Mouse (Mus musculus): ENCODE measurements at regions not wholly inside any gene's neighbourhood (a gene's known extent, or its start where the extent isn't known, plus 50 kb on each side); places are given as distances from the start of the nearest gene placed in this dataset.

- WGBS: 90% methylated on average over 3 of the region's 3 CpGs
- H3K9ac ChIP-seq (ENCODE audit: low read length): no peak overlapping the region
- H3K4me2 ChIP-seq (ENCODE audit: low read depth, low read length): no peak overlapping the region
- H3K4me3 ChIP-seq (ENCODE audit: low read length): no peak overlapping the region
- ATAC-seq (replicated peaks; ENCODE audit: extremely low read depth, insufficient read depth, low FRiP score): no peak
- no peak overlapping the region for H3K27ac ChIP-seq (ENCODE audit: low read length)
- H3K9me3 ChIP-seq (replicated peaks; ENCODE audit: control insufficient read depth, low read length): no peaks in the 10 kb centered on the region
- H3K36me3 ChIP-seq (ENCODE audit: control insufficient read depth, insufficient read depth): no peaks in the 10 kb centered on the region
- no peaks in the 10 kb centered on the region for H3K27me3 ChIP-seq (ENCODE audit: control insufficient read depth, insufficient read depth, low read length)
- H3K4me1 ChIP-seq (ENCODE audit: control insufficient read depth, insufficient read depth, low read length): no peaks in the 10 kb centered on the region
Measured at GRCm38 (mm10) chr2:74378709-74379108, 200.5 kb downstream of the Lnpk start.

- ATAC-seq (replicated peaks; ENCODE audit: extremely low read depth, insufficient read depth, low FRiP score): no peak
- no peaks in the 10 kb centered on the region for H3K36me3 ChIP-seq (ENCODE audit: control insufficient read depth, insufficient read depth)
- H3K4me1 ChIP-seq (ENCODE audit: control insufficient read depth, insufficient read depth, low read length): no peaks in the 10 kb centered on the region
- no peak overlapping the region for H3K4me2 ChIP-seq (ENCODE audit: low read depth, low read length)
- no peaks in the 10 kb centered on the region for H3K27me3 ChIP-seq (ENCODE audit: control insufficient read depth, insufficient read depth, low read length)
- H3K9ac ChIP-seq (ENCODE audit: low read length): no peak overlapping the region
- no peak overlapping the region for H3K4me3 ChIP-seq (ENCODE audit: low read length)
- WGBS: 81% methylated on average over 1 of the region's 1 CpGs
- no peak overlapping the region for H3K27ac ChIP-seq (ENCODE audit: low read length)
- H3K9me3 ChIP-seq (replicated peaks; ENCODE audit: control insufficient read depth, low read length): no peaks in the 10 kb centered on the region
Measured at GRCm38 (mm10) chr2:74373938-74374337, 205.3 kb downstream of the Lnpk start.

GRCm38 (mm10) chr2:74373056-74373455 lies 206.2 kb downstream of the Lnpk start:
- no peak overlapping the region for H3K4me3 ChIP-seq (ENCODE audit: low read length)
- no peak overlapping the region for H3K4me2 ChIP-seq (ENCODE audit: low read depth, low read length)
- H3K9me3 ChIP-seq (replicated peaks; ENCODE audit: control insufficient read depth, low read length): no peaks in the 10 kb centered on the region
- ATAC-seq (replicated peaks; ENCODE audit: extremely low read depth, insufficient read depth, low FRiP score): no peak
- no peak overlapping the region for H3K27ac ChIP-seq (ENCODE audit: low read length)
- no peaks in the 10 kb centered on the region for H3K36me3 ChIP-seq (ENCODE audit: control insufficient read depth, insufficient read depth)
- WGBS: 71% methylated on average over 4 of the region's 4 CpGs
- no peaks in the 10 kb centered on the region for H3K27me3 ChIP-seq (ENCODE audit: control insufficient read depth, insufficient read depth, low read length)
- no peak overlapping the region for H3K9ac ChIP-seq (ENCODE audit: low read length)
- no peaks in the 10 kb centered on the region for H3K4me1 ChIP-seq (ENCODE audit: control insufficient read depth, insufficient read depth, low read length)

- Histone ChIP-seq H3K9ac (ENCODE audit: low read length) (no peak overlapping the region), H3K4me1 (ENCODE audit: control insufficient read depth, insufficient read depth, low read length) (no peaks in the 10 kb centered on the region), H3K9me3 (replicated peaks; ENCODE audit: control insufficient read depth, low read length) (no peaks in the 10 kb centered on the region), H3K27ac (ENCODE audit: low read length) (no peak overlapping the region), H3K4me2 (ENCODE audit: low read depth, low read length) (no peak overlapping the region), H3K27me3 (ENCODE audit: control insufficient read depth, insufficient read depth, low read length) (no peaks in the 10 kb centered on the region), H3K4me3 (ENCODE audit: low read length) (no peak overlapping the region), H3K36me3 (ENCODE audit: control insufficient read depth, insufficient read depth) (no peaks in the 10 kb centered on the region)
- 88% methylated on average over 2 of the region's 2 CpGs for WGBS
- no peak for ATAC-seq (replicated peaks; ENCODE audit: extremely low read depth, insufficient read depth, low FRiP score)
Measured at GRCm38 (mm10) chr2:74363255-74363654, 216.0 kb downstream of the Lnpk start.

- no peak overlapping the region for H3K9ac ChIP-seq (ENCODE audit: low read length)
- no peak overlapping the region for H3K27ac ChIP-seq (ENCODE audit: low read length)
- no peaks in the 10 kb centered on the region for H3K36me3 ChIP-seq (ENCODE audit: control insufficient read depth, insufficient read depth)
- H3K9me3 ChIP-seq (replicated peaks; ENCODE audit: control insufficient read depth, low read length): no peaks in the 10 kb centered on the region
- 0 out of 2 replicates have a peak, but pooled peaks cover 3% of the 10 kb centered on the region for H3K4me1 ChIP-seq (ENCODE audit: control insufficient read depth, insufficient read depth, low read length)
- H3K4me3 ChIP-seq (ENCODE audit: low read length): no peak overlapping the region
- no peaks in the 10 kb centered on the region for H3K27me3 ChIP-seq (ENCODE audit: control insufficient read depth, insufficient read depth, low read length)
- ATAC-seq (replicated peaks; ENCODE audit: extremely low read depth, insufficient read depth, low FRiP score): no peak
- no peak overlapping the region for H3K4me2 ChIP-seq (ENCODE audit: low read depth, low read length)
- 34% methylated on average over 8 of the region's 8 CpGs for WGBS
Measured at GRCm38 (mm10) chr2:74354591-74354990, 224.6 kb downstream of the Lnpk start.

- Histone ChIP-seq H3K4me3 (ENCODE audit: low read length) (no peak overlapping the region), H3K9me3 (replicated peaks; ENCODE audit: control insufficient read depth, low read length) (no peaks in the 10 kb centered on the region), H3K27me3 (ENCODE audit: control insufficient read depth, insufficient read depth, low read length) (no peaks in the 10 kb centered on the region), H3K27ac (ENCODE audit: low read length) (no peak overlapping the region), H3K4me2 (ENCODE audit: low read depth, low read length) (no peak overlapping the region), H3K36me3 (ENCODE audit: control insufficient read depth, insufficient read depth) (no peaks in the 10 kb centered on the region), H3K9ac (ENCODE audit: low read length) (no peak overlapping the region), H3K4me1 (ENCODE audit: control insufficient read depth, insufficient read depth, low read length) (0 out of 2 replicates have a peak, but pooled peaks cover 3% of the 10 kb centered on the region)
- WGBS: 72% methylated on average over 6 of the region's 6 CpGs
- ATAC-seq (replicated peaks; ENCODE audit: extremely low read depth, insufficient read depth, low FRiP score): no peak
Measured at GRCm38 (mm10) chr2:74349809-74350208, 229.4 kb downstream of the Lnpk start.

- ATAC-seq (replicated peaks; ENCODE audit: extremely low read depth, insufficient read depth, low FRiP score): no peak
- Histone ChIP-seq H3K4me1 (ENCODE audit: control insufficient read depth, insufficient read depth, low read length) (no peaks in the 10 kb centered on the region), H3K27me3 (ENCODE audit: control insufficient read depth, insufficient read depth, low read length) (0 out of 2 replicates have a peak, but pooled peaks cover 4% of the 10 kb centered on the region), H3K9me3 (replicated peaks; ENCODE audit: control insufficient read depth, low read length) (0 out of 2 replicates have a peak, but pooled peaks cover 2% of the 10 kb centered on the region), H3K36me3 (ENCODE audit: control insufficient read depth, insufficient read depth) (no peaks in the 10 kb centered on the region), H3K4me3 (ENCODE audit: low read length) (no peak overlapping the region), H3K27ac (ENCODE audit: low read length) (no peak overlapping the region), H3K9ac (ENCODE audit: low read length) (no peak overlapping the region), H3K4me2 (ENCODE audit: low read depth, low read length) (no peak overlapping the region)
- 73% methylated on average over 9 of the region's 9 CpGs for WGBS
Measured at GRCm38 (mm10) chr2:74306301-74306700, 272.9 kb downstream of the Lnpk start.

GRCm38 (mm10) chr2:74300885-74301451 lies 278.3 kb downstream of the Lnpk start:
- H3K36me3 ChIP-seq (ENCODE audit: control insufficient read depth, insufficient read depth): no peaks in the 10 kb centered on the region
- 0 out of 2 replicates have a peak, but pooled peaks cover 4% of the 10 kb centered on the region for H3K4me1 ChIP-seq (ENCODE audit: control insufficient read depth, insufficient read depth, low read length)
- WGBS: 14% methylated on average over 9 of the region's 9 CpGs
- H3K9ac ChIP-seq (ENCODE audit: low read length): peak overlapping the region; percentile 25; the same call in 1 of the 2 replicates
- ATAC-seq (replicated peaks; ENCODE audit: extremely low read depth, insufficient read depth, low FRiP score): no peak
- H3K4me3 ChIP-seq (ENCODE audit: low read length): peak overlapping the region; percentile 45
- 0 out of 2 replicates have a peak, but pooled peaks cover 2% of the 10 kb centered on the region for H3K9me3 ChIP-seq (replicated peaks; ENCODE audit: control insufficient read depth, low read length)
- no peak overlapping the region for H3K27ac ChIP-seq (ENCODE audit: low read length)
- peak overlapping the region; percentile 79 for H3K4me2 ChIP-seq (ENCODE audit: low read depth, low read length)
- peaks cover 14% of the 10 kb centered on the region; the same call in 1 of the 2 replicates for H3K27me3 ChIP-seq (ENCODE audit: control insufficient read depth, insufficient read depth, low read length)

GRCm38 (mm10) chr2:74300366-74300791 lies 278.9 kb downstream of the Lnpk start:
- no peaks in the 10 kb centered on the region for H3K9me3 ChIP-seq (replicated peaks; ENCODE audit: control insufficient read depth, low read length)
- no peak for ATAC-seq (replicated peaks; ENCODE audit: extremely low read depth, insufficient read depth, low FRiP score)
- WGBS: 2% methylated on average over 11 of the region's 11 CpGs

More at GRCm38 (mm10) chr2:74300366-74300791, 278.9 kb downstream of the Lnpk start:
- Histone ChIP-seq H3K4me3 (ENCODE audit: low read length) (peak overlapping the region; percentile 45), H3K4me1 (ENCODE audit: control insufficient read depth, insufficient read depth, low read length) (0 out of 2 replicates have a peak, but pooled peaks cover 4% of the 10 kb centered on the region), H3K9ac (ENCODE audit: low read length) (peak overlapping the region; percentile 25; the same call in 1 of the 2 replicates), H3K27ac (ENCODE audit: low read length) (no peak overlapping the region), H3K36me3 (ENCODE audit: control insufficient read depth, insufficient read depth) (no peaks in the 10 kb centered on the region), H3K4me2 (ENCODE audit: low read depth, low read length) (peak overlapping the region; percentile 79), H3K27me3 (ENCODE audit: control insufficient read depth, insufficient read depth, low read length) (peaks cover 14% of the 10 kb centered on the region; the same call in 1 of the 2 replicates)
